Mouse (Mus musculus) embryonic facial prominence, embryonic 10.5 days (tissue): ENCODE measurements around the gene Bank1. TPM values are rescaled to one million over a fixed set of nuclear protein-coding genes. Genes with fewer than 3 reads are reported as not detected.
"Not testable (repeated sequence)": the region's sequence is repeated elsewhere in the genome, so short reads cannot be mapped to it uniquely, and the experiment has no call there.

Experiments
- DNase-seq: peaks from one replicate; pipeline ENCODE4 v3.0.0-alpha.2; 2017; ENCODE audit warnings: low spot score
- H3K27ac ChIP-seq: fragments of 300-500 bp; sonication (generic); replicated peaks from 2 replicates; pipeline ENCODE4 v1.5.1; 2016; ENCODE audit warnings: mild to moderate bottlenecking
- H3K27me3 ChIP-seq: fragments of 300-500 bp; sonication (generic); replicated peaks from 2 replicates; pipeline ENCODE4 v1.6.1; 2016; ENCODE audit warnings: low read depth, mild to moderate bottlenecking; ENCODE audit not compliant: poor library complexity, severe bottlenecking
- H3K36me3 ChIP-seq: fragments of 300-500 bp; sonication (generic); replicated peaks from 2 replicates; pipeline ENCODE4 v1.6.1; 2016; ENCODE audit warnings: mild to moderate bottlenecking, moderate library complexity
- H3K4me1 ChIP-seq: fragments of 300-500 bp; sonication (generic); 2 replicates; pipeline ENCODE4 v1.6.1; 2016
- H3K4me3 ChIP-seq: fragments of 300-500 bp; sonication (generic); 2 replicates; pipeline ENCODE4 v1.5.1; 2016; ENCODE audit warnings: mild to moderate bottlenecking, moderate library complexity
- H3K9me3 ChIP-seq: fragments of 300-500 bp; sonication (generic); 2 replicates; pipeline ENCODE4 v1.6.1; 2016; ENCODE audit warnings: mild to moderate bottlenecking
- WGBS: fragments of 180-500 bp; shearing (Covaris S2); methylation state at CpG from one replicate; pipeline ENCODE4 v1.1.7; 2016; 5-methylcytosine and 5-hydroxymethylcytosine counted together
- polyA plus RNA-seq: library from polyadenylated mRNA; unstranded; fragments of >200 nt; fragmentation: Nextera tagmentation; extraction: Ambion mirVana; gene quantifications from 2 replicates; pipeline ENCODE4 v1.2.1, GENCODE M21; 2016

Bank1 gene
- polyA plus RNA-seq, 1 experiment from 2014 or later, result 0.31 TPM

- DNase-seq, result no peak
- Histone ChIP-seq H3K4me1 (no peaks in the 10 kb centered on the region), H3K36me3 (no peaks in the 10 kb centered on the region), H3K9me3 (no peaks in the 10 kb centered on the region), H3K27ac (no peak overlapping the region), H3K27me3 (no peaks in the 10 kb centered on the region), H3K4me3 (no peak overlapping the region)
- 91% methylated on average over 1 of the region's 1 CpGs for WGBS
Observed at GRCm38 (mm10) chr3:136308487-136308886, 17.4 kb downstream of the Bank1 start.

DNA sequence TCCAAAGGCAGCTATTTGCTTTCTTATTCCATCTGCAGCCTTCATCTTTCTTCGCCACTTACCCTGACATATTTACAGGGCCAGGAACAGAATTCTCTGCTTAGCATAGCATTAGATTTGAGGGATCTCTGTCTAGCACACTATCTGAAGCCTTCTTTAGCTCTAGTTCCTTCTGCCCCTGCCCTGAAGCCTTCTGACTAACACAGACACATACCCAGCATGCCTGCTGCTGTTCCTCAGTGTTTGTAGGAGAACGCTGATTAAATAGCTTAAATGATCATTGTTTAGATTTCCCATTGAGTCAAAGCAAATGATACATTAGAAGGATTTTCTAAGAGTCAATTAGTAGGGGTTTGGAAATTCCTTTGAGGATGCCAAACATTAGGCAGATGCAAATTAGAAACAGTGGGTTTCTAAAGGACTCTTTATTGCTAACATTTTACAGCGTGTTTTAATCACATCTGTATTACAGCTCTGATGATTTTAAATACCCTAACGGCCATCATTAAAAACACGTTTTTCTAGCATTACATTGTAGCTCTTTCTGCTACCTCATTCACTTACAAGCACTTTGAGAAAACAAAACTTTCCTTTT lies 19.2 kb downstream of the Bank1 start:
- no peak for DNase-seq
- Histone ChIP-seq H3K27me3 (no peaks in the 10 kb centered on the region), H3K4me3 (no peak overlapping the region), H3K27ac (no peak overlapping the region), H3K4me1 (no peaks in the 10 kb centered on the region), H3K9me3 (no peaks in the 10 kb centered on the region), H3K36me3 (no peaks in the 10 kb centered on the region)
- 68% methylated on average over 5 of the region's 5 CpGs for WGBS

- H3K9me3 ChIP-seq, result no peaks in the 10 kb centered on the region
- no peaks in the 10 kb centered on the region for H3K4me1 ChIP-seq
- WGBS, result 42% methylated on average over 1 of the region's 1 CpGs
- no peaks in the 10 kb centered on the region for H3K36me3 ChIP-seq
- no peak overlapping the region for H3K27ac ChIP-seq
- H3K4me3 ChIP-seq, result no peak overlapping the region
- no peaks in the 10 kb centered on the region for H3K27me3 ChIP-seq
- no peak for DNase-seq
Observed at GRCm38 (mm10) chr3:136302541-136302940, 23.3 kb downstream of the Bank1 start.

- H3K36me3 ChIP-seq, H3K9me3 ChIP-seq, H3K27ac ChIP-seq, DNase-seq, H3K27me3 ChIP-seq, H3K4me1 ChIP-seq, H3K4me3 ChIP-seq: not testable (repeated sequence)
- 89% methylated on average over 2 of the region's 2 CpGs for whole genome bisulfite sequencing
Observed at GRCm38 (mm10) chr3:136300810-136301209, 25.1 kb downstream of the Bank1 start.

- no peak for DNase-seq
- H3K36me3 ChIP-seq, result no peaks in the 10 kb centered on the region
- no peaks in the 10 kb centered on the region for H3K9me3 ChIP-seq
- H3K27ac ChIP-seq, result no peak overlapping the region
- no peaks in the 10 kb centered on the region for H3K4me1 ChIP-seq
- H3K4me3 ChIP-seq, result no peak overlapping the region
- 73% methylated on average over 2 of the region's 2 CpGs for WGBS
- H3K27me3 ChIP-seq, result no peaks in the 10 kb centered on the region
Observed at GRCm38 (mm10) chr3:136297355-136297754, 28.5 kb downstream of the Bank1 start.

- Histone ChIP-seq H3K27me3 (no peaks in the 10 kb centered on the region), H3K9me3 (no peaks in the 10 kb centered on the region), H3K4me3 (no peak overlapping the region), H3K36me3 (no peaks in the 10 kb centered on the region), H3K4me1 (no peaks in the 10 kb centered on the region), H3K27ac (no peak overlapping the region)
- no peak for DNase-seq
- whole genome bisulfite sequencing, result 93% methylated on average over 2 of the region's 2 CpGs
Observed at GRCm38 (mm10) chr3:136295250-136295649, 30.6 kb downstream of the Bank1 start.

- Histone ChIP-seq H3K36me3 (no peaks in the 10 kb centered on the region), H3K4me3 (no peak overlapping the region), H3K4me1 (no peaks in the 10 kb centered on the region), H3K9me3 (no peaks in the 10 kb centered on the region), H3K27me3 (no peaks in the 10 kb centered on the region), H3K27ac (no peak overlapping the region)
- DNase-seq, result no peak
- WGBS, result 88% methylated on average over 2 of the region's 2 CpGs
Observed at GRCm38 (mm10) chr3:136287883-136288282, 38.0 kb downstream of the Bank1 start.

- H3K27me3 ChIP-seq, result no peaks in the 10 kb centered on the region
- 85% methylated on average over 8 of the region's 8 CpGs for WGBS
- no peak overlapping the region for H3K27ac ChIP-seq
- no peak for DNase-seq
- H3K4me3 ChIP-seq, result no peak overlapping the region
- H3K36me3 ChIP-seq, result no peaks in the 10 kb centered on the region
- no peaks in the 10 kb centered on the region for H3K4me1 ChIP-seq
- no peaks in the 10 kb centered on the region for H3K9me3 ChIP-seq
Observed at GRCm38 (mm10) chr3:136264969-136265595, 60.8 kb downstream of the Bank1 start.

DNA sequence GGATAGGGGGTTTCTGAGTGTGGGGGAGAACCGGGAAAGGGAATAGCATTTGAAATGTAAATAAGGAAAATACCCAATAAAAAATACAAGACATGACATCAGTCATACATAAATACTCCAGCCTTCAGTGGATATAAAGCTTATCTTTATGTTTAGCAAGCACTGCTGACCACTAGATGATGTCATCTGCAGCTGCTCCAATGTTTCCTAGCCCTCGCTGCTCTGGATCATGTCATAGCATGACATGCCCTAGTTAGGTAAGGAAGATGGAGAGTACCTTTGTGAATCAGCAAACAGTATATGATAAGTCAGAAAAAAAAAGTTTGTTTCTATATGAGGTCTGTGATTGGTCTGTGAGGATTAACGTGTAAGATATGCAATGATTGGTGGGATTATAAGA lies 68.1 kb downstream of the Bank1 start:
- H3K9me3 ChIP-seq, result no peaks in the 10 kb centered on the region
- no peaks in the 10 kb centered on the region for H3K36me3 ChIP-seq
- H3K4me1 ChIP-seq, result no peaks in the 10 kb centered on the region
- no peak overlapping the region for H3K4me3 ChIP-seq
- 92% methylated on average over 3 of the region's 3 CpGs for WGBS
- no peak for DNase-seq
- H3K27ac ChIP-seq, result no peak overlapping the region
- no peaks in the 10 kb centered on the region for H3K27me3 ChIP-seq

DNA sequence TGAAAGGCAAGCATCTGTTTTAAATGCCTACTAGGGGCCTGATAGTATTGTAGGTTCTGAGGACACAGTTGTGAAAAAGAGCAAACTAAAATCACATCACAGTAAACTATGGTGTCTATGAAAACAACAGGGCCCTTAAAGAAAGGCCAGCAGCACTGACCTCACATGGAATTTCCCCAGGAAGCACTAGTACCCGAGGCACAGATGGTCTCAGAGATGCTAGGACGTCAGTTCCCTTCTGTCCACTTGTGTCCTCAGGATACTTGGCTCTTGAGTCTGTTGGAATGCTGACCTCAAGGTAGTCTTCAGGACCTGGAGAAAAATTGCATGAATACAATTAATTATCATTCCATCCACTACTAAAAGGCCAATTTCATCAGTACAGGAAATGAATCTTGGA lies 71.2 kb downstream of the Bank1 start:
- WGBS, result 39% methylated on average over 2 of the region's 2 CpGs
- no peak overlapping the region for H3K27ac ChIP-seq
- no peak overlapping the region for H3K4me3 ChIP-seq
- no peak for DNase-seq
- no peaks in the 10 kb centered on the region for H3K9me3 ChIP-seq
- H3K4me1 ChIP-seq, result no peaks in the 10 kb centered on the region
- H3K36me3 ChIP-seq, result no peaks in the 10 kb centered on the region
- no peaks in the 10 kb centered on the region for H3K27me3 ChIP-seq

- no peak for DNase-seq
- Histone ChIP-seq H3K9me3 (no peaks in the 10 kb centered on the region), H3K27ac (no peak overlapping the region), H3K27me3 (no peaks in the 10 kb centered on the region), H3K4me1 (no peaks in the 10 kb centered on the region), H3K36me3 (no peaks in the 10 kb centered on the region), H3K4me3 (no peak overlapping the region)
- 81% methylated on average over 4 of the region's 4 CpGs for WGBS
Observed at GRCm38 (mm10) chr3:136252820-136253219, 73.0 kb downstream of the Bank1 start.

DNA sequence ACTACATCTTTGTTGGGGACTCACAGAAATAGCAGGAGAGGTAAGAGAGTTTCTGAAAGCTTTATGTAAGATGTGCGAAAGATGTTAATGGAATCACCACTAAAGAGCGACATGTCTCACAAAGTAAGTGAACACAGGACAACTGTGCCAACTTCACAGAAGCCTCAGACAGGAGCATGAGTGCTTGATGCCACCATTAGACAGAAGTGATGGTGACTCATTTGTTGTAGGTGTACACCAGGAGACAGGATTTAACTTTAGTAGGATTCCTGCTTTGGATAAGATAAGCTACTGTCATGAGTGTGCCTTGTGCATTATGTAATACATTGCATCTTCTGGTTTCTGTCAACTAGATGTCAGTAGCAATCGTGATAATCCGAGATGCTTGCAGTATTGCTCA lies 74.3 kb downstream of the Bank1 start:
- no peaks in the 10 kb centered on the region for H3K9me3 ChIP-seq
- H3K4me1 ChIP-seq, result no peaks in the 10 kb centered on the region
- H3K4me3 ChIP-seq, result no peak overlapping the region
- DNase-seq, result no peak
- no peaks in the 10 kb centered on the region for H3K27me3 ChIP-seq
- H3K27ac ChIP-seq, result no peak overlapping the region
- no peaks in the 10 kb centered on the region for H3K36me3 ChIP-seq
- 95% methylated on average over 4 of the region's 4 CpGs for WGBS

DNA sequence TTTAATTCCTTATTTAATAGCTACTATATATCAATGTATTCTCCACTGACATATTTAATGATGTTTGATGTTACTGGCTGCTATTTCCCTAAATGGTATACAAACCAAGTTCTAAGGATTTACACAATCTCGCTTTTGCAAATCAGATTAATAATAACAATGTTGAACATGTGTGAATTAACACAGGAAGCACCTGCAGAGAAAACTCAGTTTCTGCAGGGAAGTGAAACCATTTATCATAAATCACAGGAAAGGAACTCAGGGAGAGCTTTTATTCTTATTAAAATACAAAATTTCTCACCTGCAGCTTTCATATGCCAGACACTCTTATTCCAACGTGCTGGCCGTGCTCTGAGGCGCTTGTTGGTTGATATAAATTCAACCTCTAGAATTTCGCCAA lies 78.5 kb downstream of the Bank1 start:
- Histone ChIP-seq H3K27me3 (no peaks in the 10 kb centered on the region), H3K4me1 (no peaks in the 10 kb centered on the region), H3K9me3 (no peaks in the 10 kb centered on the region), H3K27ac (no peak overlapping the region), H3K4me3 (no peak overlapping the region), H3K36me3 (no peaks in the 10 kb centered on the region)
- 90% methylated on average over 5 of the region's 5 CpGs for WGBS
- DNase-seq, result no peak
